Mouse (Mus musculus) frontal cortex, postnatal 25 days (tissue): ENCODE results near the gene Zfp777.

Source experiments
- DNase-seq, 2 experiments: peaks; one replicate each; pipeline ENCODE4 v3.0.0; 2022; ENCODE audit warnings: low spot score in 2 of 2

The Zfp777 gene

DNA sequence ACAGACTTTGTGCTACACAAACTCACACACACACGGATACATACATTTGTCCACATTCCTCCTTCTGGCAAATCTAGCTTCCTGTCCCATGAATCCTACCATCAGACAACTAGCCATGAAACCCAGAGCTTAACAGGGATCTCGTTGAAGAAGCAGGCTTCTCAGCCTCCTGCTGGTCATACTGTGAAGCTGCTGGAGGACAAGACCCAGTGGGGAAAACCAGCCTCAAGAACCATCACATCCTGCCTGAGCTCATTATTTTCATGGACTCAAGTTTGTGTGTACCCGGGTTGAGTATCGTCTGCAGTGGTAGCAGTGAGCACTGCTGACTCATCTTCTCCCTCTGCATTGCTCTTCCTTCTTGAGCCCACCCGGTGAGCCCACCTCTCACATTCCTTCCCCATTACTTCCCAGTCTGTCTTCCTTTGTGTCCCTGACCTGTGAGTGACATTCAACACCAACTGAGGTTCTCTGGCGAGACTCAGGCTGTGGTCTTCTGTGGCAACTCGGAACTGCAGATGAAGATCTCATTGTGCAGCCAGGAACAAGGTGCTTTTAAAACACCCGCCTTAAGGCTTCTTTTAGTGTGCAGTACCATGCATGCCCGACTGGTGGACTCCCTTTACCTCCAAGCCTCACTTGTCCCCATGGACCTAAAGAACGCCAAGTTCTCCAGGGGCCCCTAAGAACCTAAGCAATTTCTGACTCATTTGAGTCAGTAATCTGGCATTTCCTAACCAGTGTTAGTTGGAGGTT lies 22.6 kb downstream of the Zfp777 start:
- peak in 1 of 2 experiments; percentile 2 for DNase-seq

DNA sequence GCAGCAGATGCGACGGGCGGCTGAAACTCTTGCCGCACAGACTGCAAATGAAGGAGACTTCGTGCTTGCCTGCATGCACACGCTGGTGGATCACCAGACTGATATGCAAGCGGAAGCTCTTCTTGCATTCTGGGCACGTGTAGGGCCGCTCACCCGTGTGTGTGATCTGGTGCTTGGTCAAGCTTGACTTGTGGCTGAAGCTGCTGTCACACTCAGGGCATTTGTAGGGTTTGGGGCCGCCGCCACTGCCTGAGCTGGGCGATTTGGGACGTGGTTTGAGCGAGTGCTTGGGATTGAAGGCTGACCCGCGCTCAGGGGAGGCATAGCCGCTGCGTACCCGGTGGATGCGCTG lies 23.7 kb downstream of the Zfp777 start:
- no peak for DNase-seq

DNA sequence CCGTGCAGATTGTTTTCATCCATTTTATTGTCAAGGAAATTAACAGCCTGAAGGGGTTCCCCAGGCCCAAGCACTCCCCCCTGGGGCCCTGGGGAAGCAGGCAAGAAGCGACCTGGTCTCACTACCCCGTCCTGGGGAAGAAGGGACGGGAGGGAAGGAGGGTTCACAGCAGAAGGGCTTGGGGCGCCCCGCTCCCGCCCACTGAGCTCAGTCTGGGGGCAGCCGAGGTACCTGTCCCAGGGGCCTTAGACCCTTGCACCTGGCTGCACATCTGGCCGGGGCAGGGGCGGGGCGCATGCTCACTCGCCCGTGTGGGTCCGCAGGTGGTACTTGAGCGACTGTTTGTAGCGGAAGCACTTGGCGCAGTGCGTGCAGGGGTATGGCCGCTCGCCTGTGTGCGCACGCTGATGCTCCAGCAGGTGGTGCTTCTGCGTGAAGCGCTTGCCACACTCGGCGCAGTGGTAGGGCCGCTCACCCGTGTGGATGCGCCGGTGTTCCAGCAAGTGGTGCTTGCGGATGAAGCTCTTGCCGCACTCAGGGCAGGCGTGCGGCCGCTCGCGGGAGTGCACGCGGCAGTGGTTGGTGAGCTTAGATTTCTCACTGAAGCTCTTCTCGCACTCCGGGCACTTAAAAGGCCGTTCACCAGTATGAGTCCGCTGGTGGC lies 24.2 kb downstream of the Zfp777 start:
- DNase-seq: peak in 1 of 2 experiments; percentile 3

DNA sequence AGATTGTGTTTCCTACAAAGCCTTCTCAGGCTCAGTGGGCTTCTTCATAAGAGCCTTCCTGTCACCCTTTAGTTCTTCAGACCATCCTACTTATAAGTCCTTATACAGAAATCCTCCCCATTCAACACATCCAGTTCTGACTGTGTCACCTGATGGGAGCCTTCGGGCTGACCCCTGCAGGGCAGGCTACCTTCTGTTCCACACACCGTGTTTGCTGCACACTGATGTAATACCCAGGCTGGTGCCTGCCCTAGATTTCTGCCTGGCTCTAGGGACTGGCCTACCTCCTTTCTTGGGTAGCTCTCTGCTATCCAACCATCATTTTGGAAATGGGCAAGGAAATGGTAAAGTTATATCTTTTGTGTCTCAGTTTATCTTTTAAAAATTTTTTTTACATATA lies 26.0 kb downstream of the Zfp777 start:
- DNase-seq: peak in 1 of 2 experiments; percentile 2

DNA sequence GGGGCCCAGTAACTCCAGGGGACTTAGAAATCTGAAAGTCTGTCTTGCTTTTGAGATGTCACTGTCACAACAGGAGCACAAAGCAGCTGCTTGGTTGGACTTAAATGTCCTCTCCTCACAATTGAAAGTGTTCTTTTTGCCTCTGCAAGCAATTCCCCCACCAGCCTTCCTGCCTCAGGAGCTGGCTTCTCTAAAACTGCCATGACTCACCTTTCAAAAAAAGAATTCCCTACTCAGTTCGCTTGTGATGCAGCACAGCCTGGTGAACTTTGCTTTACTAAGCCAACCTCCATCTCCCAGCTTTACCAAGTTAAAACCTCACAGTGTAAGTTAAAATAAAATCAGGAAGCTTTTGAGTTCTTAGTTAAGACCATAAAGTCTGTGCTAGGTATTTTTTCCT lies 27.0 kb downstream of the Zfp777 start:
- DNase-seq: peak in 1 of 2 experiments; percentile 3

DNA sequence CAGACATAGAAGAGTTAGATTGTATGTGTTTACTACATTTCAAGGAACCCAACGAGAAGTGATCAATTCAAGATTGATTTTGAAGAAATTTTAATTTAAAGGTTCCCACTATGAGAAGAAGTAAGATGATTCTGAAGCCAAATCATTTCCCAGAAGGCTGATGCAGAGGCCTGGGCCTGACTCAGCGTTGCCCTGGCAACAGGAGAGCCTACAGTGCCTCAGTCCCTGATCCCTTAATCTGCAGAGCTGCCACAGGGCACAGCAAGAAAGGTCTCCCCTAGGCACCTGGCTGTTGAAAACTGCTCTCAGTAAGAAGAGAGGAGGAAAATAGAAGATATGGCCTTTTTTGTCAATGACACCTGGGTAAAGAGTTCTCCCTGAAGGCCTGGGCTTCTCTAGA lies 28.7 kb downstream of the Zfp777 start:
- DNase-seq: peak in 1 of 2 experiments; percentile 17

DNA sequence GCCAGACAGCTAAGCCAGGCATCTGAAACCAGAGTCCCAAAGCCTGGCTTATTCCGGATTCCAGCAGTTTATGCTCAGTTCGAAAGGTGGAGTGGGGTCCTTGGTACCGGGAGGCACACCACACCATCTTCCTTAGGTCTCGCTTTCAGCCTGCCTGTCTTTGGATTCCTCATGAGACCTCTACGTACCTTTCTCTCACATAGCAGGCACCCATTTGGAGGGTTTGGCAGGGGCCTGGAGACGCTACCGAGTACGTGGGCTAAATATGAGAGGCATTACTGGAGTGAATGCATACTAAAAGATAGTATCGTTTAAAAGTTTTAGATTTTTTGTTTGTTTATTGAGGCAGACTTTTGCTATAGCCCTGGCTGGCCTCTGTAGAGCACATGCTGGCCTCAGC lies 31.9 kb downstream of the Zfp777 start:
- DNase-seq: no peak

DNA sequence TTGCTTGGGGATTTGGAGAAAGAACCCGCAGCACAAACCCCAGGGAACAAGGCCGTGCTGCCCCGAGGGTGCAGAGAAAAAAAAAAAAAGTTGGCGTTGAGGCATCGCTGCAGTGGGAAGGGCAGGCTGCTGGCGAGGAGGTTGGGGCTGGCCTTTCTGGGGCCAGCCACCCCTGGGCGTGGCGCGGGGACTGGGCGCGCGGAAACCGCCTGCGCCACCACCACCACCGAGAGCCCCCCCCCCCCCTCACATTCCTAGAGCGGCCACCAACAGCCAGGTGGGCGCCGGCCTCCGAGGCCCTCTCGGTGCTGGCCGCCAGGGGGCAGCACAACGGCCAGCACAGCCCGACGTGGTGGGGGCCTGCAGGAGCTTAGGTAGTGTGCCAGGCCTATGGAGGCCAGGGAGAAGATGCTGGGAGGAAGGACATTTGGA lies 32.6 kb downstream of the Zfp777 start:
- no peak for DNase-seq

DNA sequence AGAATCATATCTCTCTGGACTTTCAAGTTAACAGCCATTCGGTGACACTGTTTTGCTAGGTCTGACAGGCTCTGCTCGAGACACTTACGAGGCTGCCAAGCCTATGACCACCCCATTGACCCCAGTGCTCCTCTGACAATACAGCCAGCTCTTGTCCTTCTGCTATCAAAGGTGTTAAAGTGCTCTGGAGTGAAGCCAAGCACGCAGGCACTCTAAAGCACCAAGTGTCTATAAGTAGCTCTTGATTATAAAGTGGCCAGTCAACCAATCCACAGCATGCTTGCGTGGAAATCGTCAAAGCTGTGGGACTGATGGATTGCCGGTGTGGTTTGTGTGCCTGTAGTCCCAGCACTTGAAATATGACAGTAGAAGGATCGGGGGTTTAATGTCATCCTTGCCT lies 38.0 kb downstream of the Zfp777 start:
- DNase-seq: no peak

DNA sequence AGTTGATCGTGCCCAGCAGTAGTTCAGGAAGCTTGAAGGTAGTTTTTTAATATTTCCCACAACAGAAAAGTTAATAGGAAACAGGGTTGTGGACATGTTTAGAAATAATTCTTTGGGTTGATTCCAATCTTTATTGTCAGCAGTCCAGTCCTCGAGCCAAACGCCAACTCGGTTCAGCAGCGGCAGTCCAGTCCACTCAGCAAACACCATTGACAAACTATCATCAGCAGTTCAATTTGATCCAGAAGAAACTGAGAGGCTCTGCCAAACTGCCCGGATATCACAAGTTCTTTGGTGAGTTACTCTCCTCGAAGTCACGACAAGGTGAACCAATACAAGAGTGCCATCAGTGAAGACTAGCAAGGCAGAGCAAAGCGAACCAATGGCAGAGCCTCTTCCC lies 53.0 kb downstream of the Zfp777 start:
- DNase-seq: no peak

DNA sequence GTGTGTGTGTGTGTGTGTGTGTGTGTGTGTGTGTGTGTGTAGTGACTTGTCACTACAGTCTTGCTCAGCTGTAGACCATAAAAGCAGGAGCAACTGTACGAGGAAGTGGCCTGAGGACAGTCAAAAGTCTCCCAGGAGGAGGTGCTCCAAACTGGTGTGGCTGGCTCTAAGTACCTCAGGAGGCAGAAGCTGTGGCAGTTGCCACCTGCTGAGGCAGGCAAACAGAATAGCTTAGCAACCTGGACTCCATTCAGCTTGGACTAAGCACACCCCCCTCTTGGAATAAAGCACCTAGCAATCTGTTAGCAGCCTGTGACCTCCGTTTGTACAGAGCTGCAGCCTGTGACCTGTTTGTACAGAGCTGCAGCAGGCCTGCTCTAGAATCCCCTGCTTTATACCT lies 64.8 kb downstream of the Zfp777 start:
- no peak for DNase-seq

DNA sequence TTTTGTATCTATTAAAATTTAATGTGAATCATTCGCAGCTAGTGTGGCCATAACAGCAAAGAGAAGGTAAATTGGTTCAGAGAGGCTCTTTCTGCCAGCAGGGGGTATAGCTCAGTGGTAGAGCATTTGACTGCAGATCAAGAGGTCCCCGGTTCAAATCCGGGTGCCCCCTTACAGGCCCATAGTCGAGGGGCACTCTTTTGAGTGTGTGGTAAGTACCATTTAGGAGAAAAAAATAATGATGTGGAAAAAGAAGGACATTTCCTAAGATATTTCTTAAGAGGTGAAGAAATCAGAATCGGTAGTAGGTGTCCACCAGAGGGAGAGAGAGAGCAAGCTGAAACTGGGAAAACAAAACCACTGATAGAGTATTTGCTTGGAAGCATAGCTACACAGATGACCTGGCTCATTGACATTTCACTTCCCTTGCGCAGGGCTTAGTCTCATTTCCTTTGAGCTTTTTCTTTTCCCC lies 69.8 kb downstream of the Zfp777 start:
- DNase-seq: peak; percentile 60 to 68

DNA sequence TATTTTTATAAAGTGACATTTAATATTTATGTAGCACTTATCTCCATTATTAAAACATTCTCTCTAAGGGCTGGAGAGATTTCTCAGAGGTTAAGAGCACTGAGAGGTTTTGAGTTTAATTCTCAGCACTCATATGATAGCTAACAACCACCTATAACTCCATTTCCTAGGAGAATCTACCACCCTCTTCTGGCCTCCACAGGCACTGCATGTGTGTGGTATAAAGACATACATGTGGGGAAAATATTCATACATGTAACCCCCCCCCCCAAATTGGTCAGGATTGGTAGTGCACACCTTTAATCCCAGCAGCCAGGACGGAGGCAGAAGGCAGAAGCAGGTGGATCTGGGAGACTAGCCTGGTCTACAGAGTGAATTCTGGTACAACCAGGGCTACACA lies 74.1 kb downstream of the Zfp777 start:
- DNase-seq: no peak
